Mouse (Mus musculus): ENCODE results near the gene Olfr56. TPM values are rescaled to one million over a fixed set of nuclear protein-coding genes. Genes with fewer than 3 reads are reported as not detected.
"Not testable (repeated sequence)": the region's sequence is repeated elsewhere in the genome, so short reads cannot be mapped to it uniquely, and the experiment has no call there.

The Olfr56 gene
- not detected in 2 replicates for polyA plus RNA-seq (2011; ENCODE audit: insufficient read depth, insufficient read length, low read depth, missing spikeins)

DNA sequence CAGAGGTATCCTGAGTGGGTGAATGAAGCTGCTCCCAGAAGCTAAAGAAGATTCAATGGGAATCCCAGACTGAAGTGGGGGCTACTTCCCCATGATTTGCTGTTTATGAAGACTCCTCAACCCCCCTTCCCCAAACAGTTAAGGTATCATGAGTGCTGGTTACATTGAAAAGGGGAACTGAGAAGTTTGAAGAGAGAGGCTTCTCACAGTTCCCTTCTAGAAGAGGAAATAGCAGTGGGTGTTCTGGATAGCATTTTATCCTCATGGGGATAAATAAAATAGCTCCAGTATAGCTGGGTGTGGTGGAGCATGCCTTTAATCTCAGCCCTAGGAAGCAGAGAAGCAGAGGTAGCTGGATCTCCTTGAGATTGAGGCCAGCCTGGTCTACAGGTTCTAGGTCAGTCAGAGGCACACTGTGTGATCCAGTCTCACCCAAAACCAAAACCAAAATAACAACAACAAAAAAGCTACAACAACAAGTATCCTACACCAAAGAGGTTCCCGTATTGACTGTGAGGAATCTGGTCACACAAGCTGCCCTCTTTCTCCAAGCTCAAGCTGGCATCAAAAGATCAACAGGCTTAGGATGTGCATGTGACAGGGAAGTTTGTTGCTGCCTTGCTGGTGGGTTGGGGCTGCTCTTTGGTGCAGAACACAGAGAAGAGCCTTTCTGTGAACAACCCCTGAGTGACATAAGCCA is at the start of gene Olfr56:
TSS of gene Olfr56 (plus strand) at position 650 of the 700 bp plus-strand sequence.
- not testable (repeated sequence) for H3K9ac ChIP-seq (ENCODE audit: low read depth, poor library complexity, severe bottlenecking); H3K27me3 ChIP-seq (ENCODE audit: control insufficient read depth, insufficient read depth, low read length, poor library complexity, severe bottlenecking); H3K36me3 ChIP-seq (ENCODE audit: control insufficient read depth, insufficient read depth, low read length, poor library complexity, severe bottlenecking); H3K4me3 ChIP-seq (ENCODE audit: low read depth, low read length); H3K9me3 ChIP-seq (replicated peaks; ENCODE audit: control insufficient read depth, insufficient read depth, low read length, poor library complexity, severe bottlenecking); H3K27ac ChIP-seq (ENCODE audit: insufficient read depth, low read length); H3K4me1 ChIP-seq (ENCODE audit: control insufficient read depth, insufficient read depth, low read length)

DNA sequence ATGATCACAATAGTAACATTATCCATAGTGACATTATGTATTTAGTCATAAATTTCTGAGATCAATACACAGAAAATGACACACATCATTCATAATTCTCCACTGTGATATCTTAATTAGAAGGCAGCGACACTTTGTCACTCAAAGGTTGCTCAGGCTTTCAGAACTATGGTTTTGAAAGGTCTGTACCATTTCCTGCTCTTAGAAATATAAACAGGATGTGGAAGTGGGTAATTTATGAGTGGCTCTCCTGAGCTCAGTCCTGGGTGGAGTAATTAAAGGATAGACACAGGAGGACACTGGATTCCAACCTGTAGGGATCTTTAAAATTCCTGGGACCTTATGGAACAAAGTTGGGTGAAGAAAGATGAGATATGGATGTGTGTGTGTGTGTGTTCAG is 45.3 kb upstream of the Olfr56 start:
- not testable (repeated sequence) for H3K27ac ChIP-seq (ENCODE audit: insufficient read depth, low read length); H3K36me3 ChIP-seq (ENCODE audit: control insufficient read depth, insufficient read depth, low read length, poor library complexity, severe bottlenecking); H3K27me3 ChIP-seq (ENCODE audit: control insufficient read depth, insufficient read depth, low read length, poor library complexity, severe bottlenecking); H3K9ac ChIP-seq (ENCODE audit: low read depth, poor library complexity, severe bottlenecking); H3K9me3 ChIP-seq (replicated peaks; ENCODE audit: control insufficient read depth, insufficient read depth, low read length, poor library complexity, severe bottlenecking); H3K4me3 ChIP-seq (ENCODE audit: low read depth, low read length); H3K4me1 ChIP-seq (ENCODE audit: control insufficient read depth, insufficient read depth, low read length)

- H3K36me3 ChIP-seq (ENCODE audit: control insufficient read depth, insufficient read depth, low read length, poor library complexity, severe bottlenecking); H3K9me3 ChIP-seq (replicated peaks; ENCODE audit: control insufficient read depth, insufficient read depth, low read length, poor library complexity, severe bottlenecking); H3K4me3 ChIP-seq (ENCODE audit: low read depth, low read length); H3K4me1 ChIP-seq (ENCODE audit: control insufficient read depth, insufficient read depth, low read length); H3K9ac ChIP-seq (ENCODE audit: low read depth, poor library complexity, severe bottlenecking); H3K27me3 ChIP-seq (ENCODE audit: control insufficient read depth, insufficient read depth, low read length, poor library complexity, severe bottlenecking); H3K27ac ChIP-seq (ENCODE audit: insufficient read depth, low read length): not testable (repeated sequence)
Measured at GRCm38 (mm10) chr11:48933923-48934322, 44.8 kb upstream of the Olfr56 start.

- H3K27me3 ChIP-seq (ENCODE audit: control insufficient read depth, insufficient read depth, low read length, poor library complexity, severe bottlenecking); H3K9me3 ChIP-seq (replicated peaks; ENCODE audit: control insufficient read depth, insufficient read depth, low read length, poor library complexity, severe bottlenecking); H3K4me1 ChIP-seq (ENCODE audit: control insufficient read depth, insufficient read depth, low read length); H3K9ac ChIP-seq (ENCODE audit: low read depth, poor library complexity, severe bottlenecking); H3K4me3 ChIP-seq (ENCODE audit: low read depth, low read length); H3K27ac ChIP-seq (ENCODE audit: insufficient read depth, low read length); H3K36me3 ChIP-seq (ENCODE audit: control insufficient read depth, insufficient read depth, low read length, poor library complexity, severe bottlenecking): not testable (repeated sequence)
Measured at GRCm38 (mm10) chr11:48935291-48935690, 43.4 kb upstream of the Olfr56 start.

DNA sequence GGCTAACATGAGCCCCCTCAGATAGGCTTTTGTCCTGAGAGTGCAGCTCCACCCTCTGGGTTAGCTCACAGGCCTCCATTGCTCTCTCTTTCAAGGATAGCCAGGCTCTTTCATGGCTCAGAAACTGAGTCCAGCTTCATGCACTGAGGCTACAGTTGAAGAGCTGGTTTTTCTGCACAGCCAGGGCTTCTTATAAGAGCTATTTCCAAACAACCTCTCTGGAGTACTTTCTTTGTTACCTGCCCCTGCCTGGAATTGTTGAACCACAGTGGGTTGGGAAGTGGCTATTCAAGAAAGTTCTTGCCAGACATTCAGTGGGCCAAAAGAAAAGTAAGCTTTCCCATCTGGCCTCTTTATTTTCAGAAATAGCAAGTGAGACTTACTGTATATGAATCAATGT is 39.4 kb upstream of the Olfr56 start:
- H3K4me1 ChIP-seq (ENCODE audit: control insufficient read depth, insufficient read depth, low read length); H3K27ac ChIP-seq (ENCODE audit: insufficient read depth, low read length); H3K36me3 ChIP-seq (ENCODE audit: control insufficient read depth, insufficient read depth, low read length, poor library complexity, severe bottlenecking); H3K27me3 ChIP-seq (ENCODE audit: control insufficient read depth, insufficient read depth, low read length, poor library complexity, severe bottlenecking); H3K4me3 ChIP-seq (ENCODE audit: low read depth, low read length); H3K9me3 ChIP-seq (replicated peaks; ENCODE audit: control insufficient read depth, insufficient read depth, low read length, poor library complexity, severe bottlenecking); H3K9ac ChIP-seq (ENCODE audit: low read depth, poor library complexity, severe bottlenecking): not testable (repeated sequence)

DNA sequence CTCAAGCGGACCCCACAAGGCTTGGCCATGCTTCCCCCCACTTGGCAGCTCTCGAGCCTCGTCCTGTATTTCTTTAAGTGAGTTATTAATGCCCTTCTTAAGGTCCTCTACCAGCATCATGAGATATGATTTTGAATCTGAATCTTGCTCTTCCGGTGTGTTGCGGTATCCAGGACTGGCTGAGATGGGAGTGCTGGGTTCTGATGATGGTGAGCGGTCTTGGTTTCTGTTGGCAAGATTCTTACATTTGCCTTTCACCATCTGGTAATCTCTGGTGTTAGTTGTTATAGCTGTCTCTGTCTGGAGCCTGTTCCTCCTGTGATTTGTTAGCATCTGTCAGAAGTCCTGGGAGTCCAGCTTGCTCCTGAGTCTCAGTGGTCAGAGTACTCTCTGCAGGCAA is 32.6 kb upstream of the Olfr56 start, which contains the start of gene Psme2b:
TSS of gene Psme2b (minus strand) at position 101 of the 400 bp plus-strand sequence.
- not testable (repeated sequence) for H3K9ac ChIP-seq (ENCODE audit: low read depth, poor library complexity, severe bottlenecking); H3K36me3 ChIP-seq (ENCODE audit: control insufficient read depth, insufficient read depth, low read length, poor library complexity, severe bottlenecking); H3K9me3 ChIP-seq (replicated peaks; ENCODE audit: control insufficient read depth, insufficient read depth, low read length, poor library complexity, severe bottlenecking); H3K4me3 ChIP-seq (ENCODE audit: low read depth, low read length); H3K27ac ChIP-seq (ENCODE audit: insufficient read depth, low read length); H3K27me3 ChIP-seq (ENCODE audit: control insufficient read depth, insufficient read depth, low read length, poor library complexity, severe bottlenecking); H3K4me1 ChIP-seq (ENCODE audit: control insufficient read depth, insufficient read depth, low read length)

DNA sequence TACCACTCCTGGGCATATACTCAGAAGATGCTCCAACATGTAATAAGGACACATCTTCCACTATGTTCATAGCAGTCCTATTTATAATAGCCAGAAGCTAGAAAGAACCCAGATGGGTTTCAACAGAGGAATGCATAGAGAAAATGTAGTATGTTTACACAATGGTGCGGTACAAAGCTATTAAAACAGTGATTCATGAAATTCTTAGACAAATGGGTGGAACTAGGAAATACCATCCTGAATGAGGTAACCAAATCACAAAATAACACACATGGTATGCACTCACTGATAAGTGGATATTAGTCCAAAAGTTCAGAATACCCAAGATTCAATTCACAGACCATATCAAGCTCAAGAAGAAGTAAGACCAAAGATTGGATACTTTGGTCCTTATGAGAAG is 4.0 kb upstream of the Olfr56 start:
- not testable (repeated sequence) for H3K27me3 ChIP-seq (ENCODE audit: control insufficient read depth, insufficient read depth, low read length, poor library complexity, severe bottlenecking); H3K4me1 ChIP-seq (ENCODE audit: control insufficient read depth, insufficient read depth, low read length); H3K9me3 ChIP-seq (replicated peaks; ENCODE audit: control insufficient read depth, insufficient read depth, low read length, poor library complexity, severe bottlenecking); H3K9ac ChIP-seq (ENCODE audit: low read depth, poor library complexity, severe bottlenecking); H3K27ac ChIP-seq (ENCODE audit: insufficient read depth, low read length); H3K36me3 ChIP-seq (ENCODE audit: control insufficient read depth, insufficient read depth, low read length, poor library complexity, severe bottlenecking); H3K4me3 ChIP-seq (ENCODE audit: low read depth, low read length)

DNA sequence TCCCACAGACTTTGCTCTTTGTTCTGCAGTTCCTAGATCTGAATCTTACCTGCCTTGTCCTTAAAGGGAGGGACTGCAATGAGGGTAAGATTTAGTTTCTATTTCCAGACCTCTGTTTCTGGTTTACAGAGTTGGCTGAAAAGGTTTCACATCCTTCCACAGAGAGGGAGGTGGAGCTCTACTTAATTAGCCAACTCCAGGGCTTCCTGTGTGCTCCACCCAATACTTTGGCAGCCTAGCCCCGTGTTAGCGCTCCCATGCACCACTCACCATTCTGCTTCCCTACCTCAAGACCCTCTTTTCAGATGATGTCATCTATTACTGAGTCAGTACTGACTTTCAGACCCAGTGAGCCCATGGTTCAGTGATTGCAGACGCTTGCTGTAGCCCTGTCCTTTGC is 562 bp downstream of the Olfr56 start, which contains the start of gene 9930111J21Rik1:
TSS of gene 9930111J21Rik1 (minus strand) at position 148 of the 400 bp plus-strand sequence.
- not testable (repeated sequence) for H3K27ac ChIP-seq (ENCODE audit: insufficient read depth, low read length); H3K4me1 ChIP-seq (ENCODE audit: control insufficient read depth, insufficient read depth, low read length); H3K27me3 ChIP-seq (ENCODE audit: control insufficient read depth, insufficient read depth, low read length, poor library complexity, severe bottlenecking); H3K9ac ChIP-seq (ENCODE audit: low read depth, poor library complexity, severe bottlenecking); H3K36me3 ChIP-seq (ENCODE audit: control insufficient read depth, insufficient read depth, low read length, poor library complexity, severe bottlenecking); H3K9me3 ChIP-seq (replicated peaks; ENCODE audit: control insufficient read depth, insufficient read depth, low read length, poor library complexity, severe bottlenecking); H3K4me3 ChIP-seq (ENCODE audit: low read depth, low read length)

DNA sequence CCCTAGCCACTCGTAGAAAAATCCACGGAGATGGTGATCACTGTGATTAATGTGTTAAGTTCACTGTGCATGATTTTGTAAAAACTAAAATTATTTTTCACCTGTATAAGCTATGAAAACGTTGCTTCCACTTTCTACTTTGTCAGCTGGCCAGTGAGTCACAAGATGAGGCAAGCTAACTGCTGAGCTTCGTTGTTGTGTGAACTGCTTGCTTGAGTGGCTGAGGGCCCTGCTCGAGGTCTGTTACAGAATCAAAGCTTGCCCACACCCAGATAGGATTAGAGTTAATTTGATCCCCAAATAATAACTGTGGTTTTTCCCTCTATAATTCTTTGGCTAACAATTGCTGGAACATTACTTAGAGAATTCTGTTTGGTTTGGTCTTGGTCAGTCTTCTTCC is 1.4 kb downstream of the Olfr56 start:
- H3K27me3 ChIP-seq (ENCODE audit: control insufficient read depth, insufficient read depth, low read length, poor library complexity, severe bottlenecking); H3K27ac ChIP-seq (ENCODE audit: insufficient read depth, low read length); H3K9ac ChIP-seq (ENCODE audit: low read depth, poor library complexity, severe bottlenecking); H3K4me3 ChIP-seq (ENCODE audit: low read depth, low read length); H3K9me3 ChIP-seq (replicated peaks; ENCODE audit: control insufficient read depth, insufficient read depth, low read length, poor library complexity, severe bottlenecking); H3K4me1 ChIP-seq (ENCODE audit: control insufficient read depth, insufficient read depth, low read length); H3K36me3 ChIP-seq (ENCODE audit: control insufficient read depth, insufficient read depth, low read length, poor library complexity, severe bottlenecking): not testable (repeated sequence)

GRCm38 (mm10) chr11:48982848-48983247 is 4.2 kb downstream of the Olfr56 start:
- H3K4me3 ChIP-seq (ENCODE audit: low read depth, low read length); H3K9ac ChIP-seq (ENCODE audit: low read depth, poor library complexity, severe bottlenecking); H3K4me1 ChIP-seq (ENCODE audit: control insufficient read depth, insufficient read depth, low read length); H3K27me3 ChIP-seq (ENCODE audit: control insufficient read depth, insufficient read depth, low read length, poor library complexity, severe bottlenecking); H3K36me3 ChIP-seq (ENCODE audit: control insufficient read depth, insufficient read depth, low read length, poor library complexity, severe bottlenecking); H3K27ac ChIP-seq (ENCODE audit: insufficient read depth, low read length); H3K9me3 ChIP-seq (replicated peaks; ENCODE audit: control insufficient read depth, insufficient read depth, low read length, poor library complexity, severe bottlenecking): not testable (repeated sequence)
